Mouse (Mus musculus) 3134 (cell line): ENCODE data around the gene Rabl6.

Experiments used
- DNase-seq: peaks from one replicate; pipeline ENCODE4 v3.0.0-alpha.2; 2011; ENCODE audit warnings: low spot score; ENCODE audit not compliant: insufficient read length; ENCODE audit errors: extremely low read depth

The Rabl6 gene

GRCm38 (mm10) chr2:25607761-25608622, at the start of gene Rabl6:
Gene Rabl6 (minus strand): TSS chr2:25608521.
- DNase-seq: peak; percentile 85

GRCm38 (mm10) chr2:25657652-25658051, 49.3 kb upstream of the Rabl6 start, which contains the start of gene Lcn5:
Gene Lcn5 (plus strand): TSS chr2:25657952.
- DNase-seq: no peak

GRCm38 (mm10) chr2:25657246-25657645, 48.9 kb upstream of the Rabl6 start:
- DNase-seq: peak; percentile 18

- DNase-seq: peak; percentile 48
Observed at GRCm38 (mm10) chr2:25656691-25657090, 48.4 kb upstream of the Rabl6 start.

- no peak for DNase-seq
Observed at GRCm38 (mm10) chr2:25654502-25654901, 46.2 kb upstream of the Rabl6 start.

GRCm38 (mm10) chr2:25652902-25653301, 44.6 kb upstream of the Rabl6 start, which contains the start of gene Lcn8:
Gene Lcn8 (plus strand): TSS chr2:25653120.
- no peak for DNase-seq

GRCm38 (mm10) chr2:25639890-25640289, 31.6 kb upstream of the Rabl6 start:
- DNase-seq: no peak

- no peak for DNase-seq
Observed at GRCm38 (mm10) chr2:25634046-25634445, 25.7 kb upstream of the Rabl6 start.

- DNase-seq: no peak
Observed at GRCm38 (mm10) chr2:25633616-25634015, 25.3 kb upstream of the Rabl6 start.

GRCm38 (mm10) chr2:25628738-25629137, 20.4 kb upstream of the Rabl6 start:
- DNase-seq: no peak

- no peak for DNase-seq
Observed at GRCm38 (mm10) chr2:25627811-25628210, 19.5 kb upstream of the Rabl6 start, which contains the start of gene Fcna. Gene Fcna (minus strand): TSS chr2:25628030.

GRCm38 (mm10) chr2:25625986-25626385, 17.7 kb upstream of the Rabl6 start:
- DNase-seq: no peak

- DNase-seq: peak; percentile 92
Observed at GRCm38 (mm10) chr2:25621229-25622200, 13.2 kb upstream of the Rabl6 start, which contains the start of gene Tmem141. Gene Tmem141 (minus strand): TSS chr2:25622005.

GRCm38 (mm10) chr2:25620852-25621228, 12.5 kb upstream of the Rabl6 start:
- no peak for DNase-seq

GRCm38 (mm10) chr2:25620386-25620785, 12.1 kb upstream of the Rabl6 start:
- no peak for DNase-seq

GRCm38 (mm10) chr2:25617578-25617977, 9.3 kb upstream of the Rabl6 start, which contains the start of gene Ccdc183:
Gene Ccdc183 (minus strand): TSS chr2:25617678.
- DNase-seq: no peak

- DNase-seq: no peak
Observed at GRCm38 (mm10) chr2:25616398-25616797, 8.1 kb upstream of the Rabl6 start.

- DNase-seq: no peak
Observed at GRCm38 (mm10) chr2:25608671-25609070, 350 bp upstream of the Rabl6 start.

- DNase-seq: no peak
Observed at GRCm38 (mm10) chr2:25602526-25602925, 5.8 kb downstream of the Rabl6 start.

- no peak for DNase-seq
Observed at GRCm38 (mm10) chr2:25600037-25600436, 8.3 kb downstream of the Rabl6 start.

GRCm38 (mm10) chr2:25598749-25599148, 9.6 kb downstream of the Rabl6 start:
- no peak for DNase-seq
